Mouse (Mus musculus) CH12.LX (cell line): Measurements from ENCODE around the gene Ccno. TPM values are rescaled to one million over a fixed set of nuclear protein-coding genes. Genes with fewer than 3 reads are reported as not detected.

Experiments used
- DNase-seq: peaks from one replicate; pipeline ENCODE4 v3.0.0-alpha.2; 2013; ENCODE audit errors: extremely low read depth
- H3K27ac ChIP-seq: 2 replicates; pipeline ENCODE4 v1.5.1; 2012; ENCODE audit warnings: low read depth, mild to moderate bottlenecking, control low read depth, moderate library complexity; ENCODE audit not compliant: insufficient read depth
- H3K27me3 ChIP-seq: replicated peaks from 2 replicates; pipeline ENCODE3; 2012; ENCODE audit warnings: inconsistent platforms
- H3K36me3 ChIP-seq, 2 experiments: replicated peaks in 1 of 2; 2 replicates each; pipeline versions ENCODE3 to v1.6.1; 2012; ENCODE audit warnings: inconsistent platforms in 1 of 2, low read length in 1 of 2, mild to moderate bottlenecking in 1 of 2, mixed read lengths in 1 of 2, moderate library complexity in 1 of 2; ENCODE audit not compliant: control insufficient read depth in 1 of 2, insufficient read depth in 1 of 2
- H3K4me1 ChIP-seq, 2 experiments: 2 replicates each; pipeline ENCODE4 v1.6.1; 2012; ENCODE audit warnings: inconsistent platforms in 1 of 2, moderate library complexity in 1 of 2; ENCODE audit not compliant: insufficient read depth in 2 of 2, control insufficient read depth in 1 of 2
- H3K4me2 ChIP-seq: 2 replicates; pipeline ENCODE4 v1.6.1; 2012; ENCODE audit warnings: low read depth, mild to moderate bottlenecking, control low read depth; ENCODE audit not compliant: poor library complexity, insufficient read depth, severe bottlenecking
- H3K4me3 ChIP-seq, 3 experiments: fragments of 150-350 bp in 1 of 3; sonication (generic) in 1 of 3; replicated peaks in 1 of 3; 2 replicates each; pipeline versions ENCODE3 to v1.5.1; 2011 to 2012; ENCODE audit warnings: low read depth in 2 of 3, low read length in 2 of 3, mild to moderate bottlenecking in 2 of 3, moderate library complexity in 2 of 3, control low read depth in 1 of 3, improper control_type of control experiment in 1 of 3, inconsistent platforms in 1 of 3, mixed read lengths in 1 of 3; ENCODE audit not compliant: poor library complexity in 1 of 3
- H3K79me2 ChIP-seq: replicated peaks from 2 replicates; pipeline ENCODE4 v1.6.1; 2012; ENCODE audit warnings: mild to moderate bottlenecking, moderate library complexity; ENCODE audit not compliant: control insufficient read depth, poor library complexity, insufficient read depth, severe bottlenecking; ENCODE audit errors: extremely low read depth
- H3K9ac ChIP-seq: 2 replicates; pipeline ENCODE4 v1.6.1; 2012; ENCODE audit warnings: low read depth, mild to moderate bottlenecking, control low read depth, moderate library complexity; ENCODE audit not compliant: insufficient read depth
- H3K9me3 ChIP-seq: replicated peaks from 2 replicates; pipeline ENCODE3; 2012; ENCODE audit warnings: low read length, inconsistent platforms, mixed read lengths
- BHLHE40 ChIP-seq: IDR thresholded peaks from 2 replicates; pipeline ENCODE4 v1.6.1; 2011; ENCODE audit warnings: mild to moderate bottlenecking, low read depth, low read length, improper control_type of control experiment
- CHD2 ChIP-seq: IDR thresholded peaks from 2 replicates; pipeline ENCODE4 v1.6.1; 2011; ENCODE audit warnings: low read length, improper control_type of control experiment
- ELF1 ChIP-seq: IDR thresholded peaks from 2 replicates; pipeline ENCODE4 v1.6.1; 2014; ENCODE audit warnings: low read depth, mild to moderate bottlenecking, inconsistent platforms, low read length, improper control_type of control experiment
- EP300 ChIP-seq: IDR thresholded peaks from 2 replicates; pipeline ENCODE4 v1.6.1; 2011; ENCODE audit warnings: low read length, improper control_type of control experiment
- ETS1 ChIP-seq: conservative IDR thresholded peaks from 2 replicates; pipeline ENCODE4 v1.6.1; 2012; ENCODE audit warnings: low read depth, mild to moderate bottlenecking, inconsistent platforms, low read length, improper control_type of control experiment, moderate library complexity
- IRF4 ChIP-seq: IDR thresholded peaks from 2 replicates; pipeline ENCODE4 v1.6.1; 2014; ENCODE audit warnings: low read depth, mild to moderate bottlenecking, inconsistent platforms, low read length, improper control_type of control experiment
- JUN ChIP-seq: IDR thresholded peaks from 2 replicates; pipeline ENCODE4 v1.6.1; 2011; ENCODE audit warnings: low read depth, mild to moderate bottlenecking, low read length, improper control_type of control experiment, moderate library complexity; ENCODE audit not compliant: insufficient read depth
- JUND ChIP-seq: conservative IDR thresholded peaks from 2 replicates; pipeline ENCODE4 v1.6.1; 2011; ENCODE audit warnings: low read depth, low read length, improper control_type of control experiment
- KAT2A ChIP-seq: IDR thresholded peaks from 2 replicates; pipeline ENCODE4 v1.6.1; 2012; ENCODE audit warnings: low read length, improper control_type of control experiment, inconsistent platforms; ENCODE audit not compliant: insufficient replicate concordance
- MAFK ChIP-seq: IDR thresholded peaks from 2 replicates; pipeline ENCODE4 v1.6.1; 2011; ENCODE audit warnings: low read length, improper control_type of control experiment; ENCODE audit not compliant: insufficient replicate concordance
- MAX ChIP-seq: IDR thresholded peaks from 2 replicates; pipeline ENCODE4 v1.6.1; 2011; ENCODE audit warnings: low read length, improper control_type of control experiment
- MAZ ChIP-seq: IDR thresholded peaks from 2 replicates; pipeline ENCODE4 v1.6.1; 2012; ENCODE audit warnings: low read depth, mild to moderate bottlenecking, inconsistent platforms, low read length, improper control_type of control experiment, moderate library complexity
- MEF2A ChIP-seq: IDR thresholded peaks from 2 replicates; pipeline ENCODE4 v1.6.1; 2014; ENCODE audit warnings: low read depth, mild to moderate bottlenecking, inconsistent platforms, low read length, improper control_type of control experiment, borderline replicate concordance
- NRF1 ChIP-seq: IDR thresholded peaks from 2 replicates; pipeline ENCODE4 v1.6.1; 2014; ENCODE audit warnings: low read depth, mild to moderate bottlenecking, inconsistent platforms, low read length, improper control_type of control experiment, moderate library complexity
- PAX5 ChIP-seq: IDR thresholded peaks from 2 replicates; pipeline ENCODE4 v1.6.1; 2012; ENCODE audit warnings: low read length, inconsistent platforms, mixed read lengths
- SIN3A ChIP-seq: IDR thresholded peaks from 2 replicates; pipeline ENCODE4 v1.6.1; 2012; ENCODE audit warnings: low read length, improper control_type of control experiment, inconsistent platforms
- SMC3 ChIP-seq: IDR thresholded peaks from 2 replicates; pipeline ENCODE4 v1.6.1; 2011; ENCODE audit warnings: low read depth, low read length, improper control_type of control experiment
- TBP ChIP-seq: conservative IDR thresholded peaks from 2 replicates; pipeline ENCODE4 v1.6.1; 2011; ENCODE audit warnings: low read depth, low read length, improper control_type of control experiment
- TCF12 ChIP-seq: IDR thresholded peaks from 2 replicates; pipeline ENCODE4 v1.6.1; 2014; ENCODE audit warnings: low read depth, mild to moderate bottlenecking, inconsistent platforms, low read length, improper control_type of control experiment
- USF1 ChIP-seq: IDR thresholded peaks from 2 replicates; pipeline ENCODE4 v1.6.1; 2014; ENCODE audit warnings: low read depth, mild to moderate bottlenecking, inconsistent platforms, low read length, improper control_type of control experiment
- ZC3H11A ChIP-seq: IDR thresholded peaks from 2 replicates; pipeline ENCODE4 v1.6.1; 2012; ENCODE audit warnings: low read depth, mild to moderate bottlenecking, inconsistent platforms, low read length, improper control_type of control experiment
- ZKSCAN1 ChIP-seq: IDR thresholded peaks from 2 replicates; pipeline ENCODE4 v1.6.1; 2012; ENCODE audit warnings: low read depth, inconsistent platforms, low read length, improper control_type of control experiment, borderline replicate concordance
- ZNF384 ChIP-seq: IDR thresholded peaks from 2 replicates; pipeline ENCODE4 v1.6.1; 2012; ENCODE audit warnings: low read depth, low read length, improper control_type of control experiment, inconsistent platforms
- dilution Hi-C: fragments of 300-500 bp; cut with MboI; formaldehyde crosslinking; loops from 2 replicates; pipeline ENCODE4 v1.14.3; 2020; ENCODE audit warnings: low sequenced_read_pairs; ENCODE audit not compliant: extremely low pct_unique_long_range_greater_than_20kb, extremely low pct_ligation_motif_present
- in situ Hi-C: fragments of 300-500 bp; cut with MboI; formaldehyde crosslinking; loops from 3 replicates; pipeline ENCODE4 v1.14.3; 2019; ENCODE audit warnings: low sequenced_read_pairs, low pct_ligation_motif_present, low pct_unique_long_range_greater_than_20kb, mixed read lengths
- polyA plus RNA-seq: library from polyadenylated mRNA; unstranded; fragments of >175 nt; gene quantifications from 2 replicates; pipeline ENCODE4 v1.2.1, GENCODE M21; 2012; ENCODE audit warnings: low read depth; ENCODE audit not compliant: insufficient read length
- total RNA-seq, 2 experiments: library from RNA; depleted of rRNA; stranded (reverse); fragments of 300-350 nt in 1 of 2; fragments of >200 nt in 1 of 2; gene quantifications; 2 replicates each; pipeline ENCODE4 v1.2.3; 2012 to 2014

Gene Ccno
- total and polyA plus RNA-seq, 3 experiments, result 0.16 to 0.54 (median 0.21) TPM

DNA sequence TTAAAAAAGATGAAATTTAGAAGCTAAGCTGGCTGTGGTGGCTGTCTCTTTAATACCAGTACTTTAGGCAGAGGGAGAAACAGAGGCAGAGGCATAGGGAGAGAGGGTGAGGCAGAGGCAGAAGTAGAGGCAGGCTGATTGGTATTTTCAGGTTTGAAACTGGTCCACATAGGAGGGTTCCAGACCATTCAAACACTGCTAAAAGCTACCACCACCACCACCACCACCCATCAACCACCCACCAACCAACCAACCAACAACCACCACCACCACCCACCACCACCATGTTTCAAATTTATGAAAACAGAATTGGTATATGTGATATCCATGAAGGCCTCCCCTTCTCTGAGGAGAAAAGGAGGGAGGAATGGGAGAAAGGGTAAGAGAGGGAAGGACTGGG lies 45.2 kb downstream of the Ccno start:
- H3K79me2 ChIP-seq, result no peaks in the 10 kb centered on the region
- no peak overlapping the region for H3K9ac ChIP-seq
- H3K9me3 ChIP-seq, result no peaks in the 10 kb centered on the region
- dilution Hi-C loops (no loop called here), in situ Hi-C loops (loop anchor here (5.0 to 25.0 kb wide), 3 partner anchors 46 to 746 kb away; partner anchors contain the start of genes Ankrd55 and Ccno)
- TF ChIP-seq JUN (no peak), MAX (no peak), IRF4 (no peak), KAT2A (no peak), MAFK (no peak), ETS1 (no peak), ELF1 (no peak), CHD2 (no peak), NRF1 (no peak), TCF12 (no peak)
- H3K4me1 ChIP-seq, result peaks cover 5 to 9% of the 10 kb centered on the region in 2 experiments; a peak in 1 of 4 replicates
- H3K27ac ChIP-seq, result no peak overlapping the region
- H3K27me3 ChIP-seq, result peaks cover 19% of the 10 kb centered on the region
- no peak overlapping the region for H3K4me3 ChIP-seq
- H3K4me2 ChIP-seq, result no peak overlapping the region
- no peaks in the 10 kb centered on the region for H3K36me3 ChIP-seq
- no peak for DNase-seq

DNA sequence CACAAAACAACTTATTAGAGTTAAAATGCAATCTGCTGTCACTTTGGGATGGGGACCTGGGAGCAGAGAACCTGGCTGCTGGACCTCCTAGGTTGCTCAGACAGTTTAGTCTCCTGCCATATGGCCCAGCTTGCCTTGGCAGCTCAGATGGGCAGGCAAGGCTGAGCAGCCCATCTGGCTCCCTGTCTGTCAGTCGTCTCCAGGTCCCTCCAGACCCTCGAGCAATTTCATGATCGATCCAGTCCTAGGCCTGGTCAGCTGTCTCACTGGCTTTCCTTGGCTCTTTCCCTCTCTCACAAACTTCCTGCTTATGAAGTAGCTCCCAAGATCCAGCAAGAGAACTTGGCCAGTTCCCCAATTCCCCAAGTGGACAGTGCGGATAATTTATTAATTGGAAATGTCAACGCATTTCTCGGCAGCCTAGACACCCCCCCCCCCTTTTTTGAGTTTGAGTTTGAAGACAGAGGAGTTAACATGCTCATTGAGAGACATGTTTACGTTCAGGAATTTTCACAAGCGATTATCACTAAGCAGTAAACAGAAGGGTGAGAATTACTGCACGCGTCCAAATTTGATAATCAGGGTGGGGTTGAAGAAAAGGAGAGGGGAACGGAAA lies 46.8 kb downstream of the Ccno start:
- no peak for DNase-seq
- peaks cover 5 to 9% of the 10 kb centered on the region in 2 experiments; a peak in 1 of 4 replicates for H3K4me1 ChIP-seq
- no peak for TF ChIP-seq TBP
- TF ChIP-seq SMC3, result no peak
- no peak for TF ChIP-seq MEF2A
- TF ChIP-seq PAX5, result no peak
- no peak for TF ChIP-seq MAX
- no peak for TF ChIP-seq SIN3A
- no peak for TF ChIP-seq ZNF384
- no peak for TF ChIP-seq ZC3H11A
- TF ChIP-seq ZKSCAN1, result no peak
- TF ChIP-seq EP300, result no peak
- TF ChIP-seq JUND, result no peak
- TF ChIP-seq MAFK, result no peak
- no peak for TF ChIP-seq JUN
- no peak for TF ChIP-seq USF1
- no peak for TF ChIP-seq BHLHE40
- no peak for TF ChIP-seq MAZ
- TF ChIP-seq, all 38 proteins: peak for 0
- dilution Hi-C loops, result no loop called here
- peak overlapping the region; percentile 93 for H3K4me2 ChIP-seq
- H3K27me3 ChIP-seq, result peaks cover 19% of the 10 kb centered on the region
- H3K27ac ChIP-seq, result no peak overlapping the region
- H3K79me2 ChIP-seq, result no peaks in the 10 kb centered on the region
- H3K9me3 ChIP-seq, result no peaks in the 10 kb centered on the region
- H3K4me3 ChIP-seq, result peak overlapping the region in 2 of 3 experiments; percentile 49 to 61
- in situ Hi-C loops, result loop anchor here (5.0 to 25.0 kb wide), 3 partner anchors 47 to 747 kb away; partner anchors contain the start of genes Ankrd55 and Ccno
- no peaks in the 10 kb centered on the region for H3K36me3 ChIP-seq
- no peak overlapping the region for H3K9ac ChIP-seq
